Mouse (Mus musculus): ENCODE measurements around the gene Tmem164. TPM values are rescaled to one million over a fixed set of nuclear protein-coding genes. Genes with fewer than 3 reads are reported as not detected.

Tmem164 gene
- total RNA-seq, 1 experiment from 2014 or later, result 45.8 TPM

GRCm38 (mm10) chrX:142818057-142818682 lies 137.0 kb downstream of the Tmem164 start:
- peak; percentile 66 for ATAC-seq (replicated peaks; ENCODE audit: low read depth, poor library complexity, severe bottlenecking)

GRCm38 (mm10) chrX:142821239-142821638 lies 140.0 kb downstream of the Tmem164 start:
- ATAC-seq (replicated peaks; ENCODE audit: low read depth, poor library complexity, severe bottlenecking), result no peak

DNA sequence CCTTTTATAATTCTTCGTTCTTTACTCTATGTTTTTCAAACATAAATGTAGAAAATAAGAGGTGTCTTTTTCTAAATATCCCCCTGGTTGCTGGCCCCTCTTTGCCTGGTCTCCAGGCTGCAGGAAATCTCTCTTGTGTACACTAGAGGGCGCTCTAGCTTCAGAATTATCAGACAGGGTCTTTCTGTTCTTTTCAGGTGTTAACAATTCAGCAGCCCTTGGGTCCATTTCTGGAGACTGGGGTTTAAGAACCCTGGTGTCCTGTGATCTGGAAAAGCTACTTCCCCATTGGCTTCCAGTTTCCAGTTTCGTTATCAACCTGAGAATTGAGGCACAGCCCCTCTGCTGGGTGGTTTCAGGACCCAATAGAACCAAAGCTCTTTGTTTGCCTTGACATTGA lies 140.6 kb downstream of the Tmem164 start:
- ATAC-seq (replicated peaks; ENCODE audit: low read depth, poor library complexity, severe bottlenecking), result 0 out of 2 replicates have a peak, but pooled peaks have one; percentile 45

- no peak for ATAC-seq (replicated peaks; ENCODE audit: low read depth, poor library complexity, severe bottlenecking)
These were observed 144.1 kb downstream of the Tmem164 start for GRCm38 (mm10) chrX:142825309-142825708.

- ATAC-seq (replicated peaks; ENCODE audit: low read depth, poor library complexity, severe bottlenecking), result no peak
These were observed 146.4 kb downstream of the Tmem164 start for GRCm38 (mm10) chrX:142827644-142828043.

GRCm38 (mm10) chrX:142828184-142828908 lies 147.1 kb downstream of the Tmem164 start:
- ATAC-seq (replicated peaks; ENCODE audit: low read depth, poor library complexity, severe bottlenecking), result peak; percentile 10; the same call in 1 of the 2 replicates

DNA sequence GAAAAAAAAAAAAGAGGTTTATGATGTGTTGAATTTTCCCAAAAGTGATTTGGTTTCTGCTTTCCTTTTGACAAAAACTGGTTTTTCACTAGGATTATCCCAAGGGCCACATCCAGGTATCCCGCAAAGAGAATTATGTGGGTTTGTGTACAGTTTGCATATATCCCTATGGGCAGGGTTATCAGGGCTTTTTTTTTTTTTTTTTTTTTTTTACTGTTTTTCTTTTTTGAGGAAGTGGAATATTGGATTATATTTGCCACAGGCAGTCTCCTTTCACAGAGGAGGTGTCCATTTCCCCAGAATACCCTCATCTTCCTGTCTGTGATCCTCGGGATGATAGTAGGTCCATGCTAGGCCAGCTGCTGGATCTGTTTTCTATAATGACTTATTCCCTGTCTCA lies 148.1 kb downstream of the Tmem164 start:
- ATAC-seq (replicated peaks; ENCODE audit: low read depth, poor library complexity, severe bottlenecking), result no peak

- no peak; the same call in 1 of the 2 replicates for ATAC-seq (replicated peaks; ENCODE audit: low read depth, poor library complexity, severe bottlenecking)
These were observed 148.8 kb downstream of the Tmem164 start for GRCm38 (mm10) chrX:142829866-142830470.

GRCm38 (mm10) chrX:142830572-142830971 lies 149.4 kb downstream of the Tmem164 start:
- ATAC-seq (replicated peaks; ENCODE audit: low read depth, poor library complexity, severe bottlenecking), result no peak

DNA sequence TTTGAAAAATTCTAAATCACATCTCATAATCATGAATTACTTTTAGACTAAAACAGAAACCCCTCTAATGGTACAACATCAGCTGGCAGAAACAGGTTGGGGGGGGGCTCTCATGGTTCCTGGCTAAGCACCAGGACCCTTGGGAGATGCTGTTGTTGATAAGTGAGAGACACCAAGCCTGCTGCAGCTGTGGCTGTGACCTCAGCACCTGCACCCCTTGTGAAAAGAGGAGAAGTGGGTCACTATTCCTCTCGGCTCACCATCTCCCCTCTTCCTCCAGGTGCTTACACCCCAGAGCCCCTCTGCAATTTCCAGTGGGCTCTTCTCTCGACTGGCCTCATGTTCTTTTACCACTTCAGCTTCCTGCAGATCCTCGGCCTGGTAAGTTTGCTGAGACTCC lies 151.0 kb downstream of the Tmem164 start:
- ATAC-seq (replicated peaks; ENCODE audit: low read depth, poor library complexity, severe bottlenecking), result no peak

DNA sequence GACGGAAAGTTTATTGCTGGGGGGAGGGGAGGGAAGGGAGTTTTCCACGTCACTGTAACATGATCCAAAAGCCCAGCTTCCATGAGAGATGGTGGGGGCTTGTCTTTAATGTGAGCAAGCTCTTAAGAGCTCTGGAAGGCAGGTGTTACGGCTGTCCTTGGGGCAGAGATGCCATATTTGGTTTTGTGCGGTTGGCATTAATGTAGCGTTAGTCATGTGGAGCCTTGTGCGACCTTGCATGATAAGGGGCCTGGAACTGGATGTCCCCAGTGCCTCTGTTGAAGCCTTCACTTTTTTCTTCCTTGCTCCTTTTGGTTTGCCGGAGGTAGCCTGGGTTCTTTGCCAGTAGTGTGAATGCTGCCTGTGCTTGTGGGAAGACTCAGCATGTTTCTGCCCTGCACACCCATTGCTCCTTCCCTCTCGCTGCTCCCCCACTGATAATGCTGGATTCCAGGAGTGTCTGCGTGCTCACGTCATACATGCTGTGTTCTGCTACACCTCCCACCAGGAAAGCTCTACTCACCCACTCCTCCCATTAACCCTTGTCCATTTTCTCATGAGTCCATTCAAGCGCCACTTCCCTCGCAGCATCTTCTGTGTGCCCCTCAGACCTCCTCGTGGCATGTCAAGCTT lies 152.1 kb downstream of the Tmem164 start:
- no peak for ATAC-seq (replicated peaks; ENCODE audit: low read depth, poor library complexity, severe bottlenecking)

DNA sequence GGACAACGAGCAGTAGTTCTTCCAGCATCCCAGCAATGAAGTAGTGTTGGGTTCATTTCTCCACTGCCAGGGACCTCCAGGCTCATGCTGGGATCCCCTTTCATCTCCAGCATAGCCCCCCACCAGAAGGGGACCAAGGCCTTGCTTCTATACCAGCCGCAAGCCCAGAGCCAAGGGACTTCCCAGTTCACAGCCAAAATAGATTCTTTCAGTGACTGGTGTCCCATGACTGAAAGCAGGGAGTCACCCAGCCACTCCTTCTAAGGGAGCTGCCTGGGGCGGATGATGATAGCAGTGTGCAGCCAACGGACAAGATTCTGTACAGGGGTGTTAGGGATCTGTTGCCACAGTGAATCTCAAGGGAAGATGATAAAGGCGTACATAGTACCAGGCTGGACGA lies 153.6 kb downstream of the Tmem164 start:
- ATAC-seq (replicated peaks; ENCODE audit: low read depth, poor library complexity, severe bottlenecking), result no peak

DNA sequence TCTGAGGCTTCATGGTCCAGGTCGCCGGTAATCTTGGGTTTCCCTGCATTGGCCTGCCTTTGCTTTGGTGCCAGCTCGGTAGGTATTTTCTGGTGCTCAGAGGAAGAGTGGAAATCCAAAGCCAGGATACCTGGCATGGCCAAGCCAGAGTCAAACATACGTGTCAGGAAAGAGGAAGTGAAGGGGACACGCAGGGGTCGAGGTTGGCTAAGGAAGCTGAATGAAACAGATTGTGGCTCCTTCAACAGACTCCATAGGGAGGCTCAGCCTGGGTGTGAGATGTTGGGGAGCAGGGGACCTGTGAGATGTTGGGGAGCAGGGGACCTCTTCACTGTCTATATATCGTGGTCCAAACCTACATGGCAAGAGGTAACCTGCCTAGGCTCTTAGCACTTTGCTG lies 155.2 kb downstream of the Tmem164 start:
- 0 out of 2 replicates have a peak, but pooled peaks have one; percentile 15 for ATAC-seq (replicated peaks; ENCODE audit: low read depth, poor library complexity, severe bottlenecking)

DNA sequence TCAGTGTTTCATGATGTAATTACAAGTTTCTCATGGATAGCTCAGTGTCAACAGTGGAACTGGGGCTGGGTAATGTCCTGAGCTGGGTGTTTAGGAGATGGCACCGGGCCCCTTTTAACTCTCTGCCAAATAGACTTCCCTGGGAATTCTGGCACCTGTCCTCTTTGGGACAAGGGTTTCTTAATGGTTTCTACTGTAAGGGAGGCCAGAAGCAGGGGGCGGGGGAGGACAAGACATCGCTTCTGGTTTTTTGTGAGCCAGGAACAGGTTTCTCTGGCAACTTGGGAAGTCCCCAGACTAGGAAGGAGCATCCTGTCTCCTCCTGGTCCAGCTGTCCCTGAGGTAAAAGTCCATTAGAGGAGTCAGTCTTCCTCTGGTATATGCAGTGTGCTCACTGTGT lies 156.1 kb downstream of the Tmem164 start:
- ATAC-seq (replicated peaks; ENCODE audit: low read depth, poor library complexity, severe bottlenecking), result no peak

- ATAC-seq (replicated peaks; ENCODE audit: low read depth, poor library complexity, severe bottlenecking), result no peak
These were observed 157.6 kb downstream of the Tmem164 start for GRCm38 (mm10) chrX:142838841-142839240.

GRCm38 (mm10) chrX:142839411-142839810 lies 158.2 kb downstream of the Tmem164 start:
- ATAC-seq (replicated peaks; ENCODE audit: low read depth, poor library complexity, severe bottlenecking), result no peak

- no peak for ATAC-seq (replicated peaks; ENCODE audit: low read depth, poor library complexity, severe bottlenecking)
These were observed 160.7 kb downstream of the Tmem164 start for GRCm38 (mm10) chrX:142841916-142842315.

DNA sequence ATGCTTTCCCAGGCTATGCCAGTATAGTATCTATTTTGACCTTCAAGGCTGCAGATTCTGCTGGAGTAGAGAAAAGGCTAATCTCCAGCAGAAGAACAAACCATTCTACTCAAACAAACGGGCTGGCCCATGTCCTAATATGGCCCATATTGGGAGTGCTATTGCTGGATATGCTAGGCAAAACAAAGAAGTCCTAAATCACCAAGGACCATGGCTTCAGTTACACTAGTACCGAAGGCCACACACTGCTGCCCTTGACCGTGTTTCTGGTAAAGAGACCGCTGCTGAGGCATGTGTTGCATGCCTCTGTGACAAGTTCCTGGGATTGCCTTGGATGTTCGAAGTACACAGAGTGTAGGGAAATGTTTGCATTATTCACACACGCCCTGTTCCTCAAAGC lies 165.1 kb downstream of the Tmem164 start:
- ATAC-seq (replicated peaks; ENCODE audit: low read depth, poor library complexity, severe bottlenecking), result no peak

DNA sequence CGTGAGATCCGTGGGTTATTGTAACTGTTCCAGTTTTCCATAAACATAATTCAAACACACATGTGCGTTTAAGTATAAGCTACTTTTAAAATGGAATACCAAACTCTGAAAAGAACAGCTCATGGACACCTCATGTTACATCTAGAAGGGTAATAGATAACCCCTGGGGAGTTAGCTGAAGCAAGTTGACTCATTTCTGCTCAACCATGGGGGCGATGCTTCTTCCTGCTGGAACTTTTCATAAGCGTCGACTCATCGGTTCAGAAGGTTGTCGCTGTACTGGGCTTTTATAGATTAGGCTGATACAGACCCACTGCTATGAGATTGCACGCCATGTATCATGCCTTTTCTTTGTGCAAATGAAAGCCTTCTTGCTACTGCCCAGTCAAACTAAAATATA lies 166.8 kb downstream of the Tmem164 start:
- no peak for ATAC-seq (replicated peaks; ENCODE audit: low read depth, poor library complexity, severe bottlenecking)

- no peak for ATAC-seq (replicated peaks; ENCODE audit: low read depth, poor library complexity, severe bottlenecking)
These were observed 188.6 kb downstream of the Tmem164 start for GRCm38 (mm10) chrX:142869844-142870243.

DNA sequence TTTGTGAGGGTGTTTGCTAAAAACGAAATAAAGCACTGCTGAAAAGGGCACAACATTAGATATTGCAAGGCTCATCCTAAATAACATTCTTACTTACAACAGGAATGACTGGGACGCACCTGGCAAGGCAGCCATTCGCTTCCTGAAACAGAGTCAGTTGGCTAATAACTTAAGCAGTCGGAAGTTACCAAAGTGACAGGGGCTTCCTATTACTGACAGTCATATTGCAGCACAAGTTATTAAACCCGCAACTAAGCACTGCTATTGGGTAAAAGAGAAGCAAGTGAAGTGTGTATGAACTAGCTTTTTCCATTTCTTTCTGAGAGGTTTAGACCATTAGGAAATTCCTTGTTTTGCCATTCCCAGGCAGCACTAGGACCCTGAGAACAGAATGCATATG lies 201.0 kb downstream of the Tmem164 start:
- peak; percentile 92 for ATAC-seq (replicated peaks; ENCODE audit: low read depth, poor library complexity, severe bottlenecking)

Data from common myeloid progenitor, adult 5-6 weeks (primary cell).